Mouse (Mus musculus) midbrain, embryonic 16.5 days (tissue): ENCODE results near the gene Scyl3. TPM values are rescaled to one million over a fixed set of nuclear protein-coding genes. Genes with fewer than 3 reads are reported as not detected.

ENCODE experiments used
- ATAC-seq: fragments of 200-750 bp; cut with Nextera tagmentation; 2 replicates; pipeline ENCODE4 v1.8.0; 2017; ENCODE audit warnings: moderate TSS enrichment
- H3K27ac ChIP-seq: fragments of 300-500 bp; sonication (generic); 2 replicates; pipeline ENCODE4 v1.5.1; 2014; ENCODE audit warnings: mild to moderate bottlenecking, low read length, mixed read lengths
- H3K27me3 ChIP-seq: fragments of 300-500 bp; sonication (generic); 2 replicates; pipeline ENCODE4 v1.6.1; 2014; ENCODE audit warnings: low read depth, low read length, mixed read lengths; ENCODE audit not compliant: control insufficient read depth, insufficient read depth
- H3K36me3 ChIP-seq: fragments of 300-500 bp; sonication (generic); 2 replicates; pipeline ENCODE4 v1.6.1; 2014; ENCODE audit warnings: mild to moderate bottlenecking, low read length, moderate library complexity, mixed read lengths; ENCODE audit not compliant: control insufficient read depth, insufficient read depth
- H3K4me1 ChIP-seq: fragments of 300-500 bp; sonication (generic); 2 replicates; pipeline ENCODE4 v1.6.1; 2014; ENCODE audit warnings: mild to moderate bottlenecking, low read length, mixed read lengths; ENCODE audit not compliant: control insufficient read depth, insufficient read depth
- H3K4me2 ChIP-seq: fragments of 300-500 bp; sonication (generic); 2 replicates; pipeline ENCODE4 v1.6.1; 2014; ENCODE audit warnings: mild to moderate bottlenecking, low read length, mixed read lengths
- H3K4me3 ChIP-seq: fragments of 300-500 bp; sonication (generic); 2 replicates; pipeline ENCODE4 v1.5.1; 2014; ENCODE audit warnings: low read depth, mild to moderate bottlenecking, low read length, moderate library complexity, mixed read lengths
- H3K9ac ChIP-seq: fragments of 300-500 bp; sonication (generic); 2 replicates; pipeline ENCODE4 v1.6.1; 2014; ENCODE audit warnings: low read depth, low read length, mixed read lengths
- H3K9me3 ChIP-seq: fragments of 300-500 bp; sonication (generic); replicated peaks from 2 replicates; pipeline ENCODE4 v1.6.1; 2014; ENCODE audit warnings: mild to moderate bottlenecking, low read length, mixed read lengths; ENCODE audit not compliant: control insufficient read depth, poor library complexity, severe bottlenecking
- WGBS: fragments of 180-500 bp; shearing (Covaris S2); extraction: QIAGEN DNeasy Blood & Tissue Kit; methylation state at CpG from one replicate; pipeline ENCODE4 v1.1.7; 2014; 5-methylcytosine and 5-hydroxymethylcytosine counted together
- polyA plus RNA-seq: library from polyadenylated mRNA; unstranded; fragments of >200 nt; fragmentation: Nextera tagmentation; extraction: Ambion mirVana; gene quantifications from 2 replicates; pipeline ENCODE4 v1.2.1, GENCODE M21; 2015

The Scyl3 gene
- polyA plus RNA-seq, 1 experiment from 2014 or later, result 13.0 TPM

- WGBS, result 85% methylated on average over 4 of the region's 4 CpGs
- H3K27ac ChIP-seq, result no peak overlapping the region
- H3K4me3 ChIP-seq, result no peak overlapping the region
- H3K4me2 ChIP-seq, result no peak overlapping the region
- no peak for ATAC-seq
- H3K9me3 ChIP-seq, result no peaks in the 10 kb centered on the region
- H3K36me3 ChIP-seq, result no peaks in the 10 kb centered on the region
- H3K4me1 ChIP-seq, result no peaks in the 10 kb centered on the region
- H3K9ac ChIP-seq, result no peak overlapping the region
- H3K27me3 ChIP-seq, result no peaks in the 10 kb centered on the region
These were observed 21.7 kb upstream of the Scyl3 start for GRCm38 (mm10) chr1:163907007-163907811.

- H3K4me1 ChIP-seq, result no peaks in the 10 kb centered on the region
- H3K9ac ChIP-seq, result no peak overlapping the region
- 46% methylated on average over 11 of the region's 11 CpGs for WGBS
- no peak overlapping the region for H3K4me3 ChIP-seq
- no peaks in the 10 kb centered on the region for H3K9me3 ChIP-seq
- H3K36me3 ChIP-seq, result no peaks in the 10 kb centered on the region
- no peak overlapping the region for H3K4me2 ChIP-seq
- H3K27me3 ChIP-seq, result no peaks in the 10 kb centered on the region
- no peak overlapping the region for H3K27ac ChIP-seq
- peak; percentile 22; the same call in 1 of the 2 replicates for ATAC-seq
These were observed 20.5 kb upstream of the Scyl3 start for GRCm38 (mm10) chr1:163908389-163908788.

- no peak overlapping the region for H3K27ac ChIP-seq
- H3K9ac ChIP-seq, result no peak overlapping the region
- WGBS, result 13% methylated on average over 2 of the region's 2 CpGs
- H3K36me3 ChIP-seq, result no peaks in the 10 kb centered on the region
- H3K27me3 ChIP-seq, result no peaks in the 10 kb centered on the region
- no peak overlapping the region for H3K4me3 ChIP-seq
- peak; percentile 66; the same call in 1 of the 2 replicates for ATAC-seq
- H3K4me2 ChIP-seq, result no peak overlapping the region
- H3K9me3 ChIP-seq, result no peaks in the 10 kb centered on the region
- no peaks in the 10 kb centered on the region for H3K4me1 ChIP-seq
These were observed 18.6 kb upstream of the Scyl3 start for GRCm38 (mm10) chr1:163910343-163910742.

DNA sequence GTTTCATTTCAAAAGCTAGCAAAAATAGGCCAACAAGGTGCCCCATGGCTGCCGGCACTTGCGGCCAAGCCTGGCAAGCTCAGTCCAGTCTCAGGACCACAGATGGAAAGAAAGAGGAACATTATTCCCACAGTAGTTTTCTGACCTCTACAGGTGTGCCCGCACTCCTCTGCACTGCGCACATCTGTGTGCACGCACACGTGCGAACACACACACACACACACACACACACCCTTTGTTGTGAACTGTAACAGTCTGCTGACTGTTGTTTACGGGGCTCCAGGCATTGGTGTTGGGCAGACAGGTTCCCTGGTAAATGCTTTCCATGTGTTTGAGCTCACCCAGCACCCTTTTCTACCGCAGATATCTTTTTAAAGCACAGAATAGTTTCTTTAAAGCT lies 18.1 kb upstream of the Scyl3 start:
- Histone ChIP-seq H3K4me2 (no peak overlapping the region), H3K9ac (no peak overlapping the region), H3K4me1 (no peaks in the 10 kb centered on the region), H3K4me3 (no peak overlapping the region), H3K27ac (no peak overlapping the region), H3K27me3 (no peaks in the 10 kb centered on the region), H3K9me3 (no peaks in the 10 kb centered on the region), H3K36me3 (peaks cover 3% of the 10 kb centered on the region)
- no peak; the same call in 1 of the 2 replicates for ATAC-seq
- WGBS, result 93% methylated on average over 9 of the region's 9 CpGs

GRCm38 (mm10) chr1:163911981-163912380 lies 16.9 kb upstream of the Scyl3 start:
- 93% methylated on average over 11 of the region's 11 CpGs for WGBS
- H3K9me3 ChIP-seq, result no peaks in the 10 kb centered on the region
- H3K27ac ChIP-seq, result no peak overlapping the region
- no peak overlapping the region for H3K9ac ChIP-seq
- no peaks in the 10 kb centered on the region for H3K27me3 ChIP-seq
- H3K4me3 ChIP-seq, result no peak overlapping the region
- H3K4me1 ChIP-seq, result no peaks in the 10 kb centered on the region
- peaks cover 12% of the 10 kb centered on the region for H3K36me3 ChIP-seq
- ATAC-seq, result no peak
- no peak overlapping the region for H3K4me2 ChIP-seq

- no peak for ATAC-seq
- H3K9me3 ChIP-seq, result no peaks in the 10 kb centered on the region
- WGBS, result 95% methylated on average over 5 of the region's 5 CpGs
These were observed 11.3 kb upstream of the Scyl3 start for GRCm38 (mm10) chr1:163917349-163918160.

DNA sequence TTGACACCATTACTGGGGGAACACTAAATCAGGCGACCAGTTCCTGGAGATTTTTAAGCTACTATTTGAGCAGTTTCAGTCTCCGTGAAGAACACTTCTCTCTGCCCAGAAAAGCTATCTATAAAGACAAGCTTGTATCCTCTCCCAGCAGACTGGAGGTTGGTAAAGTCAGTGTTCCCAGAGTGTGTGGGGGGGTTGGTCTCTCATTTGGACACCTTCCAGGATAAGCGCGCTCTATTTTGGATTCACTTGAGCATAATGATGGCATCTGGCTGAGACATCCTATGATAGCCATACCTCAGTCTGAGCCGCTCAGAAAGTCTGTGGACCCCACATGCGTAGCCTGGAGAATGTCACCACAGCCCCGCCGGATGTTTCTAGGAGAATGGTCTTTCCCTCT lies 4.8 kb upstream of the Scyl3 start:
- ATAC-seq, result no peak
- Histone ChIP-seq H3K4me3 (no peak overlapping the region), H3K27ac (no peak overlapping the region), H3K36me3 (no peaks in the 10 kb centered on the region), H3K4me1 (peaks cover 5% of the 10 kb centered on the region), H3K27me3 (no peaks in the 10 kb centered on the region), H3K9ac (no peak overlapping the region), H3K9me3 (no peaks in the 10 kb centered on the region), H3K4me2 (no peak overlapping the region)
- 92% methylated on average over 8 of the region's 8 CpGs for WGBS

More at GRCm38 (mm10) chr1:163917349-163918160, 11.3 kb upstream of the Scyl3 start:
- Histone ChIP-seq H3K4me1 (no peaks in the 10 kb centered on the region), H3K27me3 (no peaks in the 10 kb centered on the region), H3K27ac (no peak overlapping the region), H3K36me3 (peaks cover 18% of the 10 kb centered on the region), H3K9ac (no peak overlapping the region), H3K4me3 (no peak overlapping the region), H3K4me2 (no peak overlapping the region)

GRCm38 (mm10) chr1:163929636-163930457 lies 947 bp downstream of the Scyl3 start:
- H3K36me3 ChIP-seq, result no peaks in the 10 kb centered on the region; the same call in 1 of the 2 replicates
- under 1% methylated on average over 75 of the region's 77 CpGs for WGBS

More at GRCm38 (mm10) chr1:163929636-163930457, 947 bp downstream of the Scyl3 start:
- peak overlapping the region; percentile 95 for H3K4me3 ChIP-seq
- H3K27me3 ChIP-seq, result no peaks in the 10 kb centered on the region
- H3K9me3 ChIP-seq, result no peaks in the 10 kb centered on the region
- H3K9ac ChIP-seq, result peak overlapping the region; percentile 95
- ATAC-seq, result peak; percentile 98
- H3K27ac ChIP-seq, result peak overlapping the region; percentile 89
- H3K4me2 ChIP-seq, result peak overlapping the region; percentile 90
- peaks cover 17% of the 10 kb centered on the region for H3K4me1 ChIP-seq
